Mouse (Mus musculus) neural tube, embryonic 14.5 days (tissue): ENCODE results near the gene Taz. TPM values are rescaled to one million over a fixed set of nuclear protein-coding genes. Genes with fewer than 3 reads are reported as not detected.

Source experiments
- ATAC-seq: fragments of 200-750 bp; cut with Nextera tagmentation; 2 replicates; pipeline ENCODE4 v1.8.0; 2017; ENCODE audit warnings: low read depth, mild to moderate bottlenecking, moderate TSS enrichment, moderate library complexity
- H3K27ac ChIP-seq: fragments of 300-500 bp; sonication (generic); 2 replicates; pipeline ENCODE4 v1.5.1; 2014; ENCODE audit warnings: low read depth, mild to moderate bottlenecking, control low read depth, low read length, moderate library complexity, mixed read lengths
- H3K27me3 ChIP-seq: fragments of 300-500 bp; sonication (generic); 2 replicates; pipeline ENCODE4 v1.6.1; 2014; ENCODE audit warnings: low read length; ENCODE audit not compliant: control insufficient read depth, insufficient read depth
- H3K36me3 ChIP-seq: fragments of 300-500 bp; sonication (generic); 2 replicates; pipeline ENCODE4 v1.6.1; 2014; ENCODE audit warnings: low read length, mixed read lengths; ENCODE audit not compliant: control insufficient read depth, insufficient read depth
- H3K4me1 ChIP-seq: fragments of 300-500 bp; sonication (generic); 2 replicates; pipeline ENCODE4 v1.6.1; 2014; ENCODE audit warnings: low read length; ENCODE audit not compliant: control insufficient read depth, insufficient read depth
- H3K4me2 ChIP-seq: fragments of 300-500 bp; sonication (generic); 2 replicates; pipeline ENCODE4 v1.6.1; 2014; ENCODE audit warnings: mild to moderate bottlenecking, low read depth, low read length, control low read depth
- H3K4me3 ChIP-seq: fragments of 300-500 bp; sonication (generic); 2 replicates; pipeline ENCODE4 v1.5.1; 2014; ENCODE audit warnings: low read depth, low read length, control low read depth, mixed read lengths
- H3K9ac ChIP-seq: fragments of 300-500 bp; sonication (generic); replicated peaks from 2 replicates; pipeline ENCODE4 v1.6.1; 2014; ENCODE audit warnings: low read depth, mild to moderate bottlenecking, control low read depth, low read length, mixed read lengths
- H3K9me3 ChIP-seq: fragments of 300-500 bp; sonication (generic); 2 replicates; pipeline ENCODE4 v1.6.1; 2016; ENCODE audit warnings: low read length; ENCODE audit not compliant: control insufficient read depth
- WGBS: fragments of 180-500 bp; shearing (Covaris S2); extraction: QIAGEN DNeasy Blood & Tissue Kit; methylation state at CpG from one replicate; pipeline ENCODE4 v1.1.7; 2014; 5-methylcytosine and 5-hydroxymethylcytosine counted together
- polyA plus RNA-seq: library from polyadenylated mRNA; unstranded; fragments of >200 nt; fragmentation: Nextera tagmentation; extraction: Ambion mirVana; gene quantifications from 2 replicates; pipeline ENCODE4 v1.2.1, GENCODE M21; 2014

Taz gene
- polyA plus RNA-seq, 1 experiment from 2014 or later = 65.8 TPM

DNA sequence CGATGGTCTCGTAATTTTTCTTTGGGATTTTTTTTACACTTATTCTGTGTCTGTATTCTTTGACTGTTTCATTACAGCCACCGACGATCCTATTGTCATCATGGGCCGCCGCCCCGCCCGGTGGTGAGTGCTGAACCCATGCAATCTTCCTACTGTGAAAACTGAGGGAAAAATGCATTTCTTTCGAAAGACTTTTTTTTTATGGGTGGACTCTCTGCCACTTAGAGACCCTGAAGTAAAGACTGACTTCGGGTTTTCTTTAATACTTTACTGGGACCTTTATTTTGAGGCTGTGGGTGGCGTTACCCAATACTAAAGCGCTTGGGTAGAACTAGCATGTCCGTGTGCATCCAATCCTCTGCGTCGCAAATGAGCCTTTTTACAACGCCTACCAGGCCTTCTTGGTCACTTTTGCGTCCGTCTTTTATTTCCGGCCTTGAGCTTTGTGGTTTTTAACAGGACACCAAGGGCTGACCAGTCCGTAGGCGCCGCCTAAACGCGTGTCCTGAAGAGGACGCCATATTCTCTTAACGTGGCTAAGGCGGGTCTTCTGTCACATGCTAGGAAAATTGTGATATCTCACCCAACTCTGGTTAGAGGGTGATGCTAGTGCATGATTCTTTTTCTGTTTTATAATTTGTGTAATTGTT, 10.7 kb upstream of the Taz start:
- no peak; the same call in 1 of the 2 replicates for ATAC-seq
- H3K9ac ChIP-seq = peak overlapping the region; percentile 50

DNA sequence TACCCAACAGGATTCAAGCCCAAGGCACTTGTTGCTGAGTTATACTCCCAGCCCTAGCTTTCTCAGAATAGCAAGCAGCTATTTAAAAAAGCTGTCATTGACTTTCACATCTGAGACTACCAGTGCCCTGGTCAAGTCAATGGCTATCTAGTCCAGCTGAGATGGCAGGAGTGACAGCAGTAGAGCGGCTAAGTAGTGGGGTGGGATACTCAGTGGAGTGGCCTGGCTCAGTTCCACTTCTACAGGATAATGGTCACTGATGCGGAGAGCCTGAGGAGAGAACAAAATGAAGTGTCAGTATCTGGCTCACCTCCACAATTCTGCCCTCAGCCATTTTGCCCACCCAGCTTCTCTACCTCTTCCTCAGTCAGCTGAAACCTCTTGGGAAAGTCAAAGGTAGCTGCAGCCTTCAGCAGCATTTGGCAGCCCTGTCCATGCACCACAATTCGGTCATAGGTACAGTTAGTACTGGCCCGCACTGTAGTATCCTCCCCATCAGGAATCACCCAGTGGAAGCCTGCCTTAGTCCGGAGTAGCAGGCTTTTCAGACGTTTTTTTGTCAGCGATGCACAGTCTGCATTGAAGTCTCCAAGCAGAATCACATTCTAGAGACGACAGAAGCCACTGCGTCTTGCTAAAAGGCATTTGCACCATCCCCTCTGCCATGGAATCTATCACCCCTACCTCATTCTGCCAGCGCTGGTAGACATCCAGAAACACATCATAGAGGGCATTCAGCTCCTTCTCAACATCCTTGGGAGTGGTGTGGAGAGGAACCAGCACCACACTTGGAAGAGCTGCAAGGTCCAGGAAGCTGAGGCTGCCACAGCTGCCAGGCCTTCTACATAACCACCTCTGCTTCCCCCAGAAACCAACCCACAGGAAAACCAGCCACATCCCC, 8.0 kb upstream of the Taz start:
- 0 out of 2 replicates have a peak, but pooled peaks cover 2% of the 10 kb centered on the region for H3K4me1 ChIP-seq
- H3K27me3 ChIP-seq = no peaks in the 10 kb centered on the region

More for the DNA sequence above, 10.7 kb upstream of the Taz start:
- H3K4me3 ChIP-seq = peak overlapping the region; percentile 54
- H3K36me3 ChIP-seq = 0 out of 2 replicates have a peak, but pooled peaks cover 3% of the 10 kb centered on the region
- WGBS = 18% methylated on average over 27 of the region's 27 CpGs
- H3K27ac ChIP-seq = no peak overlapping the region
- peak overlapping the region; percentile 54 for H3K4me2 ChIP-seq
- 0 out of 2 replicates have a peak, but pooled peaks cover 2% of the 10 kb centered on the region for H3K4me1 ChIP-seq
- no peaks in the 10 kb centered on the region for H3K9me3 ChIP-seq
- no peaks in the 10 kb centered on the region for H3K27me3 ChIP-seq

DNA sequence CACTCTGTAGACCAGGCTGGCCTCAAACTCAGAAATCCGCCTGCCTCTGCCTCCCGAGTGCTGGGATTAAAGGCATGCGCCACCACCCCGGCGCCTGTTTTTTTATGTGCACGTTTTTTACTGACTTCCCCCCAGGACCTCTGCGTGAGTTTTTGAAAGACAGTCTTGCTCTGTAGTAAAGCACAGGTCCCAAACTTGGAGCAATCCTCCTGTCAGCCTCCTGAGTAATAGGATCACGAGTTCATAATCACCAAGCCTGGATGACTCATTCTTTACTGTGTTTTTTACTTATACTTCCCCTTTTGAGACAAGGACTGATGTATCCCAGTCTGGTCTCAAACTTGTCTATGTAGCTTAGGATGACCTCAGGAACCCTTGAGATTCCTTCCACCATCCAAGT, 3.8 kb upstream of the Taz start:
- H3K27ac ChIP-seq = no peak overlapping the region
- no peaks in the 10 kb centered on the region for H3K9me3 ChIP-seq
- no peak overlapping the region for H3K4me3 ChIP-seq
- no peak overlapping the region for H3K4me2 ChIP-seq
- no peak for ATAC-seq
- H3K4me1 ChIP-seq = no peaks in the 10 kb centered on the region
- H3K36me3 ChIP-seq = 0 out of 2 replicates have a peak, but pooled peaks cover 3% of the 10 kb centered on the region
- H3K27me3 ChIP-seq = no peaks in the 10 kb centered on the region
- H3K9ac ChIP-seq = no peak overlapping the region
- 87% methylated on average over 8 of the region's 8 CpGs for whole genome bisulfite sequencing

More for the DNA sequence above, 8.0 kb upstream of the Taz start:
- Histone ChIP-seq H3K27ac (no peak overlapping the region), H3K36me3 (0 out of 2 replicates have a peak, but pooled peaks cover 3% of the 10 kb centered on the region), H3K4me2 (no peak overlapping the region), H3K4me3 (no peak overlapping the region), H3K9ac (no peak overlapping the region), H3K9me3 (no peaks in the 10 kb centered on the region)
- 28% methylated on average over 10 of the region's 10 CpGs for WGBS
- ATAC-seq = no peak

DNA sequence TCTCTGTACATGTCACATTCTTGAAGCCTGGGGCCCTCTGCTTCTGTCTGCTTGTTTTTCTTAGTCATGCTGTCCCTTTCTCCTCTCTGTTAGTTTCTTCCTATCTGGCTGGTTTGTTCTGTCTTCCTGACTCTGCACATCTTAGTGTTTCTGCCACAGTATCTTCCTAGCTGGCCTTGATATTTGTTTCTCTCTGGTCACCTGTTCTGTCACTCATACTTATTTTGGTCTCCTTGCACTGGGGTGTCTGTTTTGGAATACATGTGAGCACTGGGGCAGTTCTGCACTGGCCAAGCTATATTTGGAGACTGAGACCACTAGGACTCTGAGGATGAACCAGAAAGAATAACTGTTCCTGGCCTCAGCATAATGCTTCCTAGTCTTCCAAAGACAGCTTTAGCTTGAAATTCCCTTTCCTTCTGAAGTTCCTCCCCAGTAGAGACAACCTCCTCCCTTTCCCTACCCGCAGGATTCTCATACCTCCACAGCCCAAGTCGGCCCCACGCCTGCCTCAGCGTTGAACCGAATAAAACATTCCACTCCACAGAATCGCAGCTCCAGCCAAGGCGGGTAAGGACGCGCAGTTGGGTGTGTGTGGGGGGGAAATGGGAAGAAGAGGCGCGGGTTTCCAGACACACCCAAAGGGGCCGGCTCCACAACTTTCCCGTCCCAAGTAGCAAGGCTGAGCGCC, 526 bp upstream of the Taz start:
- H3K36me3 ChIP-seq = no peaks in the 10 kb centered on the region
- no peak overlapping the region for H3K27ac ChIP-seq
- peak overlapping the region; percentile 70 for H3K9ac ChIP-seq
- ATAC-seq = peak; percentile 23; the same call in 1 of the 2 replicates
- H3K4me1 ChIP-seq = 0 out of 2 replicates have a peak, but pooled peaks cover 3% of the 10 kb centered on the region
- WGBS = 13% methylated on average over 14 of the region's 14 CpGs
- peak overlapping the region; percentile 50 for H3K4me3 ChIP-seq
- H3K4me2 ChIP-seq = peak overlapping the region; percentile 72
- H3K9me3 ChIP-seq = no peaks in the 10 kb centered on the region
- no peaks in the 10 kb centered on the region for H3K27me3 ChIP-seq

DNA sequence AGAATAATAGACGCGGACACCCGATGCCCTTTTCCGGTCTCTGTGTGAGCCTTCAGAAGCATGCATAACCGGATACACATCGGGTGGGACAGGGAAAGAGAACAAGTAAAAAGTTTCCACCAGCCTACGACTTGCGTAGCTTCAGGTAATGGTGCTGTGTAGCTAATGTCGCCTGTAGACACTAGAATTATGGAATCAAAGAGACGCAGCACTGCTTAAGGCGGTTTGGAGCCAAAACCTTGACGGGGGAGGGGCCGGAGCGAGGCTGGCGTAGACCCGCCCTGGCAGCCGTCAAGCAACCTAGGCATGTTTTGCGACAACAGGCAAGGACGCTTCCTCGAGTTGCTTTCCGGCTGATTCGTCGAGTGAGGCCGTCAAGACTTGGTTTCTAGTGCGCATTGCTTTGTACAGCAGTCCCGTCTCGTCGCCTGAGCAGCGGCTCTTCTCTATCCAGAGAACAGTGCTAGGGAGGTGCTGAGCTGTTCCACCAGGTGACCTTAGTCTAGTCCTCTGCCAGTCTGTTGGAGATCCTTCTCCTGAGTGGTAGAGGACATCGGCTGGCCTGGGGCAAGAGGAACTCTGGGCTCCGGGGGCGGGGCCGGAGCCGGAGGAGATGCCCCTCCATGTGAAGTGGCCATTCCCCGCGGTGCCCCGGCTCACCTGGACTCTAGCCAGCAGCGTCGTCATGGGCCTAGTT, 831 bp downstream of the Taz start:
- H3K9ac ChIP-seq = peak overlapping the region; percentile 70
- H3K4me2 ChIP-seq = peak overlapping the region; percentile 72
- peak overlapping the region; percentile 50 for H3K4me3 ChIP-seq
- whole genome bisulfite sequencing = 16% methylated on average over 39 of the region's 39 CpGs
- ATAC-seq = peak; percentile 87
- no peaks in the 10 kb centered on the region for H3K36me3 ChIP-seq
- no peaks in the 10 kb centered on the region for H3K9me3 ChIP-seq
- peak overlapping the region; percentile 78 for H3K27ac ChIP-seq
- no peaks in the 10 kb centered on the region for H3K27me3 ChIP-seq
- 0 out of 2 replicates have a peak, but pooled peaks cover 3% of the 10 kb centered on the region for H3K4me1 ChIP-seq

DNA sequence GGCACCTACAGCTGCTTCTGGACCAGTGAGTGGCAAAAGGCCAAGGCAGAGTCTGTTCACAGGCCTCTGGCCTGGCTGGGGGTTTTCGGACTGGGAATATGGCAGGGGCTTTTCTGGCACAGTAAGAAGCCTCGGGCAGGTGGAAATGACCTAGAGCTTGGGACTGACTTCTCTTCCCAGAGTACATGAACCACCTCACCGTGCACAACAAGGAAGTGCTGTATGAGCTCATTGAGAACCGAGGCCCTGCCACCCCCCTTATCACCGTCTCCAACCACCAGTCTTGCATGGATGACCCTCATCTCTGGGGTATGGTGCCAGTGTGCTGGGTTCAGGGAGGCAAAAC, 1.4 kb downstream of the Taz start:
- Histone ChIP-seq H3K9ac (peak overlapping the region; percentile 70), H3K27me3 (no peaks in the 10 kb centered on the region), H3K36me3 (no peaks in the 10 kb centered on the region), H3K27ac (peak overlapping the region; percentile 78), H3K4me2 (peak overlapping the region; percentile 72), H3K4me1 (0 out of 2 replicates have a peak, but pooled peaks cover 3% of the 10 kb centered on the region), H3K4me3 (peak overlapping the region; percentile 50), H3K9me3 (no peaks in the 10 kb centered on the region)
- ATAC-seq = peak; percentile 33
- WGBS = 58% methylated on average over 5 of the region's 5 CpGs

DNA sequence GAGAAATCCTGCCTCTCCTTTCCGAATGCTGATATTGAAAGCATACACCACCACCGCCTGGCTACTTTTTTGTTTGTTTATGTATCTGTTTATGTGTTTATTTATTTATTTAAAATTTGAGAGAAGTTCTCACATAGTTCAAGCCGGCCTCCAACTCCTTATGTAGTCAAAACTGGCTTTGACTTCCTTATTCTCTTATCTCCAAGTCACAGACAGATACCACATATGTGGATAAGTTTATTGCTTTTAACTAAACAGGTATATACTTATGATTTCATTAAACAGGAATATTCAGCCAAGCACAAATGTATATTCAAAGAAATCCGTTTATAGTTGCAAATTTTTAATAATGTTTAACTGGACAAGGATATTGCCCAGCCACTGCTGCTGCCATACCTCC, 11.7 kb downstream of the Taz start:
- no peak overlapping the region for H3K4me3 ChIP-seq
- no peaks in the 10 kb centered on the region for H3K4me1 ChIP-seq
- H3K36me3 ChIP-seq = no peaks in the 10 kb centered on the region
- ATAC-seq = no peak
- H3K27ac ChIP-seq = no peak overlapping the region
- H3K27me3 ChIP-seq = no peaks in the 10 kb centered on the region
- no peak overlapping the region for H3K9ac ChIP-seq
- no peak overlapping the region for H3K4me2 ChIP-seq
- no peaks in the 10 kb centered on the region for H3K9me3 ChIP-seq
- 75% methylated on average over 4 of the region's 4 CpGs for WGBS
